Comparison of ENCODE assay signal across 19 mouse cellular contexts in the genomic region with DNA sequence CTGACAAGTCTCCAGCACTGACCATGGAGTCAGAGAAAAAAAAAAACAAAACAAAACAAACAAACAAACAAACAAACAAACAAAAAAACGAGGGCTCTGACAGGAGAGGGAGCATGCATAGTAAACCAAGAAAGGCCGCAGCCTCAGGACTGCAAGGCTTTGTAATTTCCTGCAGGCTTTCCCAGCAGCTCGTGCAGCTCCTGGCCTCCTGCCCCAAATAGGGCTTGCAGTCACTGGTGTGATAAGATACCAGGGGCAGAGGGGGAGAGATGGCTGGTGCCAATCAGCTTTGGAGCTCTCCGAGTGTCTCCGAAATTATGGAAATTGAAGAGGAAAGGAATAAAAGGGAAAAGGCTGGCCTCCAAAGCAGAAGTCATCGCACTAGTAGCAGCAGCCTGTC.
DNase-seq lines count a peak whose midpoint lies in the region; ATAC-seq lines count a peak whose summit lies in the region.
"Had no signal": no experiment of that assay in that cellular context is flagged by ENCODE, and none has a peak within 500 bp of the region (broad histone marks: within the 10 kb centered on the region; RNA-seq: fewer than 3 reads in every experiment).

No protein-coding gene starts in this region.

- peak overlapping the region; percentile 55 for H3K27ac ChIP-seq in heart, embryonic 12.5 days (ENCODE audit: poor library complexity, severe bottlenecking)
- H3K27ac ChIP-seq: embryonic facial prominence, embryonic 10.5 days; limb, embryonic 15.5 days had no signal

- ATAC-seq in heart, embryonic 12.5 days (ENCODE audit: insufficient number of reproducible peaks, low FRiP score), result no peak
- ATAC-seq in monocyte, adult 5-6 weeks (replicated peaks; ENCODE audit: insufficient number of reproducible peaks, low FRiP score, low TSS enrichment, poor library complexity, severe bottlenecking), result no peak
- ATAC-seq: CD4-positive, CD25-positive, alpha-beta regulatory T cell, adult 4 months; inflammation-experienced regulatory T-cells, adult 6 months had no signal

- no peaks in the 10 kb centered on the region for H3K9me3 ChIP-seq in heart, embryonic 12.5 days (replicated peaks)
- H3K9me3 ChIP-seq: embryonic facial prominence, embryonic 10.5 days; limb, embryonic 15.5 days; megakaryocyte, embryonic 14.5 days had no signal

- peaks cover 7% of the 10 kb centered on the region; the same call in 1 of the 2 replicates for H3K36me3 ChIP-seq in heart, embryonic 12.5 days
- H3K36me3 ChIP-seq: embryonic facial prominence, embryonic 10.5 days; G1E had no signal

- H3K27me3 ChIP-seq in heart, embryonic 12.5 days (replicated peaks), result no peaks in the 10 kb centered on the region
- H3K27me3 ChIP-seq: limb, embryonic 15.5 days; megakaryocyte, embryonic 14.5 days had no signal

- H3K4me3 ChIP-seq in heart, embryonic 12.5 days, result no peak overlapping the region
- H3K4me3 ChIP-seq: embryonic facial prominence, embryonic 10.5 days; limb, embryonic 15.5 days; megakaryocyte, embryonic 14.5 days had no signal

- peak overlapping the region; percentile 42 for H3K4me2 ChIP-seq in heart, embryonic 12.5 days
- H3K4me2 ChIP-seq: limb, embryonic 15.5 days had no signal

- 10% methylated on average over 6 of the region's 6 CpGs for WGBS in heart, embryonic 12.5 days

- H3K4me1 ChIP-seq in heart, embryonic 12.5 days (replicated peaks), result peaks cover 25% of the 10 kb centered on the region
- H3K4me1 ChIP-seq: limb, embryonic 15.5 days had no signal

- H3K9ac ChIP-seq in heart, embryonic 12.5 days, result no peak overlapping the region
- H3K9ac ChIP-seq: limb, embryonic 15.5 days had no signal

- DNase-seq in heart, adult 9 months (ENCODE audit: low spot score in 2 of 2), result no peak
- peak; percentile 56 for DNase-seq in ovary, adult 18-20 months (ENCODE audit: low spot score)
- no peak for DNase-seq in ovary, postnatal 10 days (ENCODE audit: low spot score)
- peak; percentile 50 for DNase-seq in heart, postnatal 4 days
- no peak for DNase-seq in retina, embryonic 14.5 days (ENCODE audit: low spot score)
- DNase-seq: cerebellum, adult 11 months; cerebellum, postnatal 36 days; gastrocnemius, postnatal 10 days; kidney, adult 9 months; lung, postnatal 10 days; spleen, adult 18-20 months had no signal

Comparison
In these comparisons a context has a peak if more than half of its experiments do, and no peak if none do; other contexts are left out.
1. DNase-seq: peak in ovary, adult 18-20 months (single experiment) and heart, postnatal 4 days (single experiment); none in heart, adult 9 months (0 of 2), ovary, postnatal 10 days (single experiment) and retina, embryonic 14.5 days (single experiment).